Mouse (Mus musculus): ENCODE results near the gene 4933405L10Rik. TPM values are rescaled to one million over a fixed set of nuclear protein-coding genes. Genes with fewer than 3 reads are reported as not detected.
A peak's percentile ranks its signal among the peaks of the same experiment; 100 is the strongest.

The 4933405L10Rik gene
- polyA plus RNA-seq (2015; fragmentation: Nextera tagmentation; extraction: Ambion mirVana), result 0.28 and 0.45 TPM in 2 replicates

DNA sequence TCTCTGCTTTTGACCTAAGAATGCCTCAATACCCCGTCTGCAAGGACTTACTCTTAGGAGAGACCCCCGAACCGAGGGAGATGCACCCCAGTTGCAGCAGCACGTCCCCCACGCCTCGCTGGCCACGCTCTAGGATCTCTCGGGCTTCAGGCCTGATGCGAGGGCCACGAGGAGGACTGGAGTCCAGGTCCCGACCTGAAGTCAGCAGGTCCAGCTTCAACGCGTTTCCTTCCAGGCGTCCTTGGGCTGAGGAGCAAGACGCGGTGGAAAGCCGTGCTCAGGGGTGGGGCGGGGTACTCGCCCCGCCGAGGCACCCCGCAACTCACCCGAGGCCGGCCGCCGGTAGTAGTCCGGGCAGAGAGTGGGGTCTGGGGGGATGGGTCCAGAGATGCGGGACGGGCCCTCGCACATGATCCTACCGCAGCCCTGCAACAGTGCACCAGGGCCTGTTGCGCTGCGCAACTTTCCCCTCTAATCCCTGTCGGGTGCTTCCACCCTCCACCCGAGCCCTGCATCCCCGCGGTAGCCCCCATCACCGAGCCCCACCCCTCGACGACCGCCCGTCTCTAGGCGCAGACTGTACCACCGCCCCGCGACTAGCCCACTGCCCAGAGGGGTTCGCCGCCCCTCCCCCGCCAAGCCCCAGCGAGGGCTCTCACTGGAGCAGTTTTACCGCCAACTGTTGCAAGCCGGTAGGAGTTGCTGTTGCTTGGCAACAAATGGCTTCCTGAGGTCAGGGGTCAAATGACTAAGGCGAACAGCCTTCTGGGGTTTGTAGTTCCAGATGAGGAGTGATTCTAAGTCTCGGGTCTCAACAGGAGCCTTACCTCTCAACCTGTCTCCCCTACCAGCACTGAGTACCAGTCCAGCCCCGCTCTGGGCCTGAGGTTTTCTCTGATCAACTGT lies at the start of gene 4933405L10Rik, which contains the start of gene Enkd1:
TSS of gene 4933405L10Rik (plus strand) at position 158 of the 906 bp plus-strand sequence.
TSS of gene Enkd1 (minus strand) at position 713 of the 906 bp plus-strand sequence.
- peak; percentile 80 for ATAC-seq
- under 1% methylated on average over 51 of the region's 55 CpGs for WGBS
- H3K9me3 ChIP-seq (replicated peaks; ENCODE audit: control insufficient read depth, low read length, poor library complexity, severe bottlenecking), result no peaks in the 10 kb centered on the region

DNA sequence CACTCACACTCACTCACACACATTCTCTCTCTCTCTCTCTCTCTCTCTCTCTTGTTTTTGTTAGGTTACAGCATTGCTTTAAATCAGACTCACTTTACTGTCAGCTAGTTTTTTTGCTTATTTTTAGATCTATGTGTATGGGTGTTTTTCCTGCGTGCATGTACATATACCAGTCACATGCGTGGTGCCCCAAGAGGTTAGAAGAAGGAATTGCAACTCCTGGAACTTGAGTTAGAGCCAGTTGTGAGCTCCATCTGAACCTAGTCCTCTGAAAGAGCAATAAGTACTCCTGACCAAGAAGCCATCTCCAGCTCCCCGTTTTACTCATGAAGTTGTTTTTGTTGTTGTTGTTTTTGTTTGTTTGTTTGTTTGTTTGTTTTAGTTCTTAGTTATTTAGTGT lies 46.3 kb upstream of the 4933405L10Rik start:
- no peak overlapping the region for H3K4me3 ChIP-seq (ENCODE audit: low read depth, low read length)
- 85% methylated on average over 3 of the region's 3 CpGs for WGBS
- H3K4me1 ChIP-seq (ENCODE audit: control insufficient read depth, insufficient read depth, low read length), result no peaks in the 10 kb centered on the region
- ATAC-seq, result no peak
- H3K4me2 ChIP-seq (ENCODE audit: low read length), result no peak overlapping the region
- H3K9ac ChIP-seq (ENCODE audit: low read depth, low read length), result no peak overlapping the region
- no peaks in the 10 kb centered on the region for H3K9me3 ChIP-seq (replicated peaks; ENCODE audit: control insufficient read depth, low read length, poor library complexity, severe bottlenecking)
- H3K36me3 ChIP-seq (ENCODE audit: control insufficient read depth, insufficient read depth, low read length), result 0 out of 2 replicates have a peak, but pooled peaks cover 10% of the 10 kb centered on the region
- no peaks in the 10 kb centered on the region for H3K27me3 ChIP-seq (ENCODE audit: control insufficient read depth, insufficient read depth, low read depth, low read length)
- no peak overlapping the region for H3K27ac ChIP-seq (ENCODE audit: low read length)

More for the DNA sequence above, at the start of gene 4933405L10Rik, which contains the start of gene Enkd1:
- no peak within 1 kb of the TSS for H3K27ac ChIP-seq (ENCODE audit: low read length)
- H3K4me2 ChIP-seq (ENCODE audit: low read length), result peak within 1 kb of the TSS; percentile 98
- H3K27me3 ChIP-seq (ENCODE audit: control insufficient read depth, insufficient read depth, low read depth, low read length), result no peaks in the 10 kb centered on the region
- peaks cover 9% of the 10 kb centered on the region for H3K4me1 ChIP-seq (ENCODE audit: control insufficient read depth, insufficient read depth, low read length)
- H3K36me3 ChIP-seq (ENCODE audit: control insufficient read depth, insufficient read depth, low read length), result peaks cover 2% of the 10 kb centered on the region; the same call in 1 of the 2 replicates
- peak within 1 kb of the TSS; percentile 82 for H3K4me3 ChIP-seq (ENCODE audit: low read depth, low read length)
- H3K9ac ChIP-seq (ENCODE audit: low read depth, low read length), result peak within 1 kb of the TSS; percentile 65

DNA sequence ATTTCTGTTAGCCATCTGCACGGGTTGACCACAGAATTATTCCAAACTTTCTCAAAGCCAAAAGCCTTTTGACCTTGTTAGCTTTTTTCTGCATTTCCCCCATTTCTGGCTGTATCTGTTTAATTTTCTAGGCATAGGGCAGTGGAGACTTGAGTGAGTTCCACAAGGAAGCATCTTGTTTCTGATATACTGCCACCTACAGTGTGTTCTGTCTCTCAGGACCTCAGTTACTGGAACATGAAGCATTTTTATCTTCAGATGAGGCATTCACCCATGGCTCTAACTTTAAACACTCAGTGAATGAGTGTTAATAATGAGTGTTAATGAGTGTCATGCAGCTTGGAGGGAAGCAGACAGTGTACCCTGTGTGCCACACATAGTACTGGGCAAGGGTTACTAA lies 29.6 kb upstream of the 4933405L10Rik start:
- H3K9ac ChIP-seq (ENCODE audit: low read depth, low read length), result no peak overlapping the region
- H3K36me3 ChIP-seq (ENCODE audit: control insufficient read depth, insufficient read depth, low read length), result peaks cover 52% of the 10 kb centered on the region
- no peaks in the 10 kb centered on the region for H3K27me3 ChIP-seq (ENCODE audit: control insufficient read depth, insufficient read depth, low read depth, low read length)
- WGBS, result 89% methylated on average over 1 of the region's 1 CpGs
- H3K4me2 ChIP-seq (ENCODE audit: low read length), result no peak overlapping the region
- no peak overlapping the region for H3K27ac ChIP-seq (ENCODE audit: low read length)
- H3K9me3 ChIP-seq (replicated peaks; ENCODE audit: control insufficient read depth, low read length, poor library complexity, severe bottlenecking), result no peaks in the 10 kb centered on the region
- no peak for ATAC-seq
- no peaks in the 10 kb centered on the region for H3K4me1 ChIP-seq (ENCODE audit: control insufficient read depth, insufficient read depth, low read length)
- no peak overlapping the region for H3K4me3 ChIP-seq (ENCODE audit: low read depth, low read length)

DNA sequence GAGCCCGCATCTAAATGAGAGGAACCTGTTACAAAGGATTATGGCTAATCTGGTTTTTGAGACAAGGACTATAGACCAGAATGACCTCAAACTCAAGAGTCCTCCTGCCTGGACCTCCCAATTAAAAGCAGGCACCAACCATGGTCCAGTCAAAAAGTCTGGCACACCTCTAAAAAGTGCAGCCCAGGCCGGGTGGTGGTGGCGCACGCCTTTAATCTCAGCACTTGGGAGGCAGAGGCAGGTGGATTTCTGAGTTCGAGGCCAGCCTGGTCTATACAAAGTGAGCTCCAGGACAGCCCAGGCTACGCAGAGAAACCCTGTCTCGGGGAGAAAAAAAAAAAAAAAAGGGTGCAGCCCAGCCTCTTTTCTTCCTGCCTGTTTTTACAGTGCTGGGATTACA lies 22.1 kb upstream of the 4933405L10Rik start:
- Histone ChIP-seq H3K27me3 (ENCODE audit: control insufficient read depth, insufficient read depth, low read depth, low read length) (no peaks in the 10 kb centered on the region), H3K27ac (ENCODE audit: low read length) (no peak overlapping the region), H3K4me3 (ENCODE audit: low read depth, low read length) (no peak overlapping the region), H3K4me2 (ENCODE audit: low read length) (no peak overlapping the region), H3K4me1 (ENCODE audit: control insufficient read depth, insufficient read depth, low read length) (0 out of 2 replicates have a peak, but pooled peaks cover 2% of the 10 kb centered on the region), H3K9me3 (replicated peaks; ENCODE audit: control insufficient read depth, low read length, poor library complexity, severe bottlenecking) (no peaks in the 10 kb centered on the region), H3K36me3 (ENCODE audit: control insufficient read depth, insufficient read depth, low read length) (peaks cover 29% of the 10 kb centered on the region), H3K9ac (ENCODE audit: low read depth, low read length) (no peak overlapping the region)
- ATAC-seq, result no peak
- 75% methylated on average over 7 of the region's 7 CpGs for WGBS

DNA sequence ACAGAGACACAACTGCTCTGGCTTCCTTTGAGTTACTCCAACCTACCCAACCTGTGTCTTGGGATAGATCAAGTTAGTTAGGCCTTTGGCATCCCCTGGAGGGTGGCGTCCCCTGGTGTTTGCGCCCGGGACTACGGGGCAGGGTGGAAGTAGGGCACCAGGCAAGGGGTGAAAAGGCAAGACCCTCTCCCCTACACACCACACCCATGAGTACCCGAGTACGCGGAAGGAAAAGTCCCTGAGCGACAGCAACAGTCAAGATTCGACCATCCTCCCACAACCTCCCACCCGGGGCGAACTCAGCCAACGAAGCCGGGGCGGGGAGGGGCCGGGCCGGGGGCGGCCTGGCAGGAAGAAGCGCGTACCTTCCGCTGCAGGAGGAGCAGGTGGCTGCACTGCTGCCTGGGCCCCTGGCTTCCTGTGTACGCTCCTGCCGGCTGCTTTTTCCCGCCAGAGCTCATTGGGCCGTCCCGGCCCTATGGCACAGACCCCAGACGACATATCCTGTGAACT lies 21.6 kb upstream of the 4933405L10Rik start, which contains the start of gene Carmil2:
TSS of gene Carmil2 (plus strand) at position 479 of the 513 bp plus-strand sequence.
- no peak within 1 kb of the TSS for H3K9ac ChIP-seq (ENCODE audit: low read depth, low read length)
- 15% methylated on average over 22 of the region's 26 CpGs for WGBS
- H3K9me3 ChIP-seq (replicated peaks; ENCODE audit: control insufficient read depth, low read length, poor library complexity, severe bottlenecking), result no peaks in the 10 kb centered on the region
- H3K4me2 ChIP-seq (ENCODE audit: low read length), result 0 out of 2 replicates have a peak within 1 kb of the TSS, but pooled peaks have one; percentile 4
- 0 out of 2 replicates have a peak, but pooled peaks cover 2% of the 10 kb centered on the region for H3K4me1 ChIP-seq (ENCODE audit: control insufficient read depth, insufficient read depth, low read length)
- H3K27me3 ChIP-seq (ENCODE audit: control insufficient read depth, insufficient read depth, low read depth, low read length), result no peaks in the 10 kb centered on the region
- ATAC-seq, result no peak
- H3K36me3 ChIP-seq (ENCODE audit: control insufficient read depth, insufficient read depth, low read length), result peaks cover 24% of the 10 kb centered on the region
- no peak within 1 kb of the TSS for H3K27ac ChIP-seq (ENCODE audit: low read length)
- no peak within 1 kb of the TSS for H3K4me3 ChIP-seq (ENCODE audit: low read depth, low read length)

DNA sequence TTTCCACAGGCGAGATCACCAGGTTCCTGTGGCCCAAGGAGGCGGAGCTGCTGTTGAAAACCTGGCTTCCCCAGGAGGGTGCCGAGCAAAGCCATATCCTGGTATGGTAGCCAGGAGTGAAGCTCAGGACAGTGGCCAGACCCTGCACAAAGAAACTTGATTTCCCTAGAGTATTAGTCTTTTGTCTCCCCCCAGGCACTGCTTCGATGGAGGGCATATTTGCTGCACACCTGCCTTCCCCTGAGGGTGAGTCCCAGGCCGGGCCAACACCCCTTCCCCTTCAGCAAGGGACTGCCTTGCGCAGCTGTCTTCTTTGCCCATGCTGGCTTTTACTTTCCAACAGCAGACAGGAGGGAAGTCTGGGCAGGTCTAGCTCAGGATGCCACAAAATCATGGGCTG lies 20.9 kb upstream of the 4933405L10Rik start:
- Histone ChIP-seq H3K27ac (ENCODE audit: low read length) (no peak overlapping the region), H3K9me3 (replicated peaks; ENCODE audit: control insufficient read depth, low read length, poor library complexity, severe bottlenecking) (no peaks in the 10 kb centered on the region), H3K4me2 (ENCODE audit: low read length) (no peak overlapping the region), H3K9ac (ENCODE audit: low read depth, low read length) (no peak overlapping the region), H3K27me3 (ENCODE audit: control insufficient read depth, insufficient read depth, low read depth, low read length) (no peaks in the 10 kb centered on the region), H3K4me1 (ENCODE audit: control insufficient read depth, insufficient read depth, low read length) (0 out of 2 replicates have a peak, but pooled peaks cover 2% of the 10 kb centered on the region), H3K36me3 (ENCODE audit: control insufficient read depth, insufficient read depth, low read length) (peaks cover 17% of the 10 kb centered on the region), H3K4me3 (ENCODE audit: low read depth, low read length) (no peak overlapping the region)
- 67% methylated on average over 6 of the region's 6 CpGs for WGBS
- ATAC-seq, result no peak

DNA sequence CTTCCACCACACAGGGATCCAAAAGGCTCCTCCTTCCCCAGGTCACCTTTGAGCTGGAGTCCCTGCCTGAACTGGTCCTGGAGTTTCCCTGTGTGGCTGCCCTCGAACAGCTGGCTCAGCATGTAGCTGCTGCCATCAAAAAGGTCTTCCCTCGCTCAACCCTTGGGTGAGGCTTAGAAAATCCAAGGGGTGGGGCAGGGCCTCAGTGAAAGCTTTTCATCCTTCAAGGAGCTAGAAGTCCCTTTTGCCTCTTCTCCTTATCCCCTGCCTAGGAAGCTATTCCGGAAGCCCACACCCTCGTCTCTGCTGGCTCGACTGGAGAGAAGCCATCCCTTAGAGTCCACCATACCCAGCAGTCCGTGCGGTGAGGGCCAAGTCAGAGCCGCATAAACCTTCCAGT lies 19.9 kb upstream of the 4933405L10Rik start:
- H3K9me3 ChIP-seq (replicated peaks; ENCODE audit: control insufficient read depth, low read length, poor library complexity, severe bottlenecking), result no peaks in the 10 kb centered on the region
- H3K4me3 ChIP-seq (ENCODE audit: low read depth, low read length), result no peak overlapping the region
- 0 out of 2 replicates have a peak, but pooled peaks cover 2% of the 10 kb centered on the region for H3K4me1 ChIP-seq (ENCODE audit: control insufficient read depth, insufficient read depth, low read length)
- 58% methylated on average over 8 of the region's 8 CpGs for WGBS
- no peak for ATAC-seq
- peaks cover 9% of the 10 kb centered on the region for H3K36me3 ChIP-seq (ENCODE audit: control insufficient read depth, insufficient read depth, low read length)
- H3K9ac ChIP-seq (ENCODE audit: low read depth, low read length), result no peak overlapping the region
- H3K27ac ChIP-seq (ENCODE audit: low read length), result no peak overlapping the region
- H3K4me2 ChIP-seq (ENCODE audit: low read length), result no peak overlapping the region
- H3K27me3 ChIP-seq (ENCODE audit: control insufficient read depth, insufficient read depth, low read depth, low read length), result no peaks in the 10 kb centered on the region

DNA sequence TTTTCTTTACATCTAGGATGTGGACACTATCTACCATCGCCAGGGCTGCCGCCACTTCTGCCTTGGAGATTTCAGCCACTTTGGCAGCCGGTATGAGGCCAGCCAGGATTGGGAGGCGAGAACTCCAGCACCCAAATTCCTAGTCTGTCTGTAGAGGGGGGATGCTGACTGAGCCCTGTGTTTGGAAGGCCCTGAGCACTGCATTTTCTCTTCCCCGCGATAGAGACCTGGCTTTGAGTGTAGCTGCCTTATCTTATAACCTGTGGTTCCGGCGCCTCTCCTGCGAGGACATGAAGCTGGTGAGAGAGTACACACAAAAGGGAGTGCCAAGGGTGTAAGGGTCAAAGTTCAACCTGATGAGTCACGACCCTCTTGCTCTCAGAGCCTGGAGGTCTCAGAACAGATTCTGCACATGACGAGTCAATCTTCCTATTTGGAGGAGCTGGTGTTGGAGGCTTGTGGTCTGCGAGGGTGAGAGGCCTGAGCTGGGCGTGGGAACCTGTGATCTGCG lies 19.2 kb upstream of the 4933405L10Rik start:
- Histone ChIP-seq H3K27me3 (ENCODE audit: control insufficient read depth, insufficient read depth, low read depth, low read length) (no peaks in the 10 kb centered on the region), H3K4me1 (ENCODE audit: control insufficient read depth, insufficient read depth, low read length) (0 out of 2 replicates have a peak, but pooled peaks cover 2% of the 10 kb centered on the region), H3K4me2 (ENCODE audit: low read length) (no peak overlapping the region), H3K27ac (ENCODE audit: low read length) (no peak overlapping the region), H3K36me3 (ENCODE audit: control insufficient read depth, insufficient read depth, low read length) (0 out of 2 replicates have a peak, but pooled peaks cover 3% of the 10 kb centered on the region), H3K9ac (ENCODE audit: low read depth, low read length) (no peak overlapping the region), H3K9me3 (replicated peaks; ENCODE audit: control insufficient read depth, low read length, poor library complexity, severe bottlenecking) (no peaks in the 10 kb centered on the region), H3K4me3 (ENCODE audit: low read depth, low read length) (no peak overlapping the region)
- no peak for ATAC-seq
- WGBS, result 72% methylated on average over 14 of the region's 14 CpGs
